ENCODE assay signal across 23 mouse cellular contexts in genomic region chr15:85757768-85758167, GRCm38 (mm10). TPM values are rescaled to one million over a fixed set of nuclear protein-coding genes. Genes with fewer than 3 reads are reported as not detected.
DNase-seq lines count a peak whose midpoint lies in the region; ATAC-seq and TF ChIP-seq lines count a peak whose summit lies in the region.
"Had no signal": no experiment of that assay in that cellular context is flagged by ENCODE, and none has a peak within 500 bp of the region (broad histone marks: within the 10 kb centered on the region; RNA-seq: fewer than 3 reads in every experiment).

No protein-coding gene starts in this region.

- in situ Hi-C loops in ES-E14 (cut with MboI; ENCODE audit: low sequenced_read_pairs in 2 of 2, unreplicated experiment in 2 of 2) = no loop called here

- peak; percentile 29 for TF ChIP-seq CTCF in heart, postnatal 0 days (IDR thresholded peaks at IDR 0.05; ENCODE audit: low read depth)
- TF ChIP-seq CTCF in liver, embryonic 14.5 days (IDR thresholded peaks at IDR 0.05; ENCODE audit: low read depth) = peak; percentile 54
- TF ChIP-seq CTCF in brain, embryonic 14.5 days (IDR thresholded peaks at IDR 0.05; ENCODE audit: borderline replicate concordance, extremely low read depth, insufficient read depth, insufficient read length) = peak; percentile 16; the same call in 1 of the 2 replicates

- no peaks in the 10 kb centered on the region for H3K36me3 ChIP-seq in heart, postnatal 0 days (replicated peaks; ENCODE audit: control insufficient read depth, insufficient read depth, low read length)
- H3K36me3 ChIP-seq in heart, embryonic 11.5 days (ENCODE audit: control insufficient read depth, insufficient read depth, low read length) = no peaks in the 10 kb centered on the region
- H3K36me3 ChIP-seq in liver, embryonic 14.5 days (replicated peaks; ENCODE audit: control insufficient read depth, insufficient read depth, low read depth) = no peaks in the 10 kb centered on the region
- no peaks in the 10 kb centered on the region for H3K36me3 ChIP-seq in ES-E14 (ENCODE audit: control insufficient read depth, insufficient read depth, low read length, poor library complexity, severe bottlenecking)
- H3K36me3 ChIP-seq: G1E; heart, embryonic 10.5 days; limb, embryonic 13.5 days; lung, embryonic 15.5 days; midbrain, embryonic 15.5 days had no signal

- DNase-seq in heart, postnatal 0 days (ENCODE audit: low spot score) = no peak
- no peak for DNase-seq in liver, embryonic 14.5 days (ENCODE audit: low read depth in 3 of 3, low spot score in 3 of 3)
- DNase-seq in liver (no peak), ES-E14 (ENCODE audit: low read depth, low spot score) (peak; percentile 12)
- DNase-seq in brain, embryonic 14.5 days (ENCODE audit: low read depth) = no peak
- no peak for DNase-seq in gastrocnemius, postnatal 36 days
- DNase-seq in thymus, postnatal 25 days = no peak
- DNase-seq: adrenal gland, adult 8-10 months; cerebellum, adult 11-12 months; cerebellum, postnatal 36 days; gastrocnemius, postnatal 10 days; heart, postnatal 4 days; thymus, postnatal 4 days had no signal

- TF ChIP-seq POLR2A in brain, embryonic 14.5 days (IDR thresholded peaks at IDR 0.05; ENCODE audit: borderline replicate concordance, extremely low read depth, insufficient read depth, insufficient read length, poor library complexity, severe bottlenecking) = no peak

- no peak for TF ChIP-seq EP300 in heart, postnatal 0 days (IDR thresholded peaks at IDR 0.05; ENCODE audit: low read depth)
- no peak for TF ChIP-seq EP300 in liver, embryonic 14.5 days (IDR thresholded peaks at IDR 0.05; ENCODE audit: low read depth)

- no peak overlapping the region for H3K4me3 ChIP-seq in heart, postnatal 0 days (ENCODE audit: low read depth, low read length)
- no peak overlapping the region for H3K4me3 ChIP-seq in heart, embryonic 11.5 days (ENCODE audit: low read depth, low read length)
- no peak overlapping the region for H3K4me3 ChIP-seq in liver, embryonic 14.5 days (ENCODE audit: insufficient read depth in 1 of 2, low read depth in 2 of 2, low read length in 2 of 2)
- no peak overlapping the region for H3K4me3 ChIP-seq in ES-E14 (ENCODE audit: insufficient read depth in 1 of 2, low read depth in 1 of 2, low read length in 2 of 2, poor library complexity in 1 of 2, severe bottlenecking in 1 of 2)
- H3K4me3 ChIP-seq: erythroblast, embryonic 14.5 days; heart, embryonic 10.5 days; kidney, embryonic 15.5 days; limb, embryonic 13.5 days; lung, embryonic 15.5 days; midbrain, embryonic 15.5 days had no signal

- H3K9me3 ChIP-seq in heart, postnatal 0 days (replicated peaks; ENCODE audit: control insufficient read depth, low read length) = peaks cover 6% of the 10 kb centered on the region; the same call in 1 of the 2 replicates
- peaks cover 3% of the 10 kb centered on the region; the same call in 1 of the 2 replicates for H3K9me3 ChIP-seq in heart, embryonic 11.5 days (replicated peaks; ENCODE audit: control insufficient read depth, low read length)
- peaks cover 5% of the 10 kb centered on the region for H3K9me3 ChIP-seq in liver, embryonic 14.5 days (ENCODE audit: control insufficient read depth, low read length)
- no peaks in the 10 kb centered on the region for H3K9me3 ChIP-seq in ES-E14 (ENCODE audit: control insufficient read depth, insufficient read depth, low read depth, low read length)
- H3K9me3 ChIP-seq: midbrain, embryonic 15.5 days had no signal

- 97% methylated on average over 3 of the region's 3 CpGs for WGBS in heart, postnatal 0 days
- WGBS in heart, embryonic 11.5 days (ENCODE audit: insufficient replicate concordance) = 84% methylated on average over 3 of the region's 3 CpGs
- 88% methylated on average over 3 of the region's 3 CpGs for WGBS in liver, embryonic 14.5 days (ENCODE audit: insufficient replicate concordance)

- intact Hi-C loops in gastrocnemius, postnatal 36 days (cut with DNase I) = no loop called here

- no peak overlapping the region for H3K4me2 ChIP-seq in heart, postnatal 0 days (ENCODE audit: low read depth, low read length)
- no peak overlapping the region for H3K4me2 ChIP-seq in heart, embryonic 11.5 days
- no peak overlapping the region for H3K4me2 ChIP-seq in liver, embryonic 14.5 days (ENCODE audit: low read depth)
- H3K4me2 ChIP-seq: kidney, embryonic 15.5 days; limb, embryonic 13.5 days; lung, embryonic 15.5 days; midbrain, embryonic 15.5 days had no signal

- no peak overlapping the region for H3K9ac ChIP-seq in heart, postnatal 0 days (replicated peaks; ENCODE audit: low read depth, low read length)
- H3K9ac ChIP-seq in heart, embryonic 11.5 days (ENCODE audit: low read depth, low read length) = no peak overlapping the region
- no peak overlapping the region for H3K9ac ChIP-seq in liver, embryonic 14.5 days (replicated peaks)
- no peak overlapping the region for H3K9ac ChIP-seq in ES-E14 (ENCODE audit: insufficient read depth, low read depth, low read length, poor library complexity, severe bottlenecking)
- H3K9ac ChIP-seq: kidney, embryonic 15.5 days; limb, embryonic 13.5 days; lung, embryonic 15.5 days; midbrain, embryonic 15.5 days had no signal

- H3K4me1 ChIP-seq in heart, postnatal 0 days (ENCODE audit: control insufficient read depth, insufficient read depth) = peaks cover 16% of the 10 kb centered on the region
- no peaks in the 10 kb centered on the region for H3K4me1 ChIP-seq in heart, embryonic 11.5 days (ENCODE audit: control insufficient read depth, insufficient read depth, low read length)
- H3K4me1 ChIP-seq in liver, embryonic 14.5 days (replicated peaks; ENCODE audit: control insufficient read depth in 2 of 2, insufficient read depth in 2 of 2, low read length in 1 of 2) = peaks cover 0 to 2% of the 10 kb centered on the region in 2 experiments; a peak in 2 of 4 replicates
- H3K4me1 ChIP-seq in ES-E14 (ENCODE audit: control insufficient read depth in 2 of 2, insufficient read depth in 2 of 2, low read length in 2 of 2, poor library complexity in 1 of 2) = no peaks in the 10 kb centered on the region
- H3K4me1 ChIP-seq: kidney, embryonic 15.5 days; limb, embryonic 13.5 days; lung, embryonic 15.5 days; midbrain, embryonic 15.5 days had no signal

- no peak overlapping the region for H3K27ac ChIP-seq in heart, postnatal 0 days (ENCODE audit: low read depth)
- H3K27ac ChIP-seq in heart, embryonic 11.5 days (ENCODE audit: low read depth, low read length) = no peak overlapping the region
- no peak overlapping the region for H3K27ac ChIP-seq in liver, embryonic 14.5 days
- no peak overlapping the region for H3K27ac ChIP-seq in ES-E14 (ENCODE audit: insufficient read depth, low read depth, low read length, poor library complexity, severe bottlenecking)
- H3K27ac ChIP-seq: heart, embryonic 10.5 days; kidney, embryonic 15.5 days; limb, embryonic 13.5 days; lung, embryonic 15.5 days; midbrain, embryonic 15.5 days had no signal

- no peak for ATAC-seq in heart, postnatal 0 days (ENCODE audit: insufficient read depth, low read depth)
- no peak for ATAC-seq in heart, embryonic 11.5 days (replicated peaks; ENCODE audit: insufficient number of reproducible peaks, low FRiP score, low TSS enrichment)
- no peak for ATAC-seq in liver, embryonic 14.5 days (ENCODE audit: insufficient read depth)
- ATAC-seq: forebrain, embryonic 14.5 days; midbrain, embryonic 15.5 days had no signal

- no peaks in the 10 kb centered on the region for H3K27me3 ChIP-seq in heart, postnatal 0 days (ENCODE audit: control insufficient read depth, insufficient read depth, low read length)
- no peaks in the 10 kb centered on the region for H3K27me3 ChIP-seq in heart, embryonic 11.5 days (ENCODE audit: control insufficient read depth, insufficient read depth, low read length)
- H3K27me3 ChIP-seq in liver, embryonic 14.5 days (ENCODE audit: control insufficient read depth, insufficient read depth, low read length) = no peaks in the 10 kb centered on the region
- H3K27me3 ChIP-seq: kidney, embryonic 15.5 days; limb, embryonic 13.5 days; lung, embryonic 15.5 days; midbrain, embryonic 15.5 days had no signal

TF ChIP-seq in ES-E14, 5 proteins besides CTCF, POLR2A, EP300 and RAD21:
- TF ChIP-seq MAFK (IDR thresholded peaks at IDR 0.05; ENCODE audit: insufficient read depth, low read depth, low read length) (no peak), ZC3H11A (IDR thresholded peaks at IDR 0.05; ENCODE audit: borderline replicate concordance, low read depth, low read length) (no peak), CHD2 (IDR thresholded peaks at IDR 0.05; ENCODE audit: low read depth, low read length) (no peak), ZNF384 (IDR thresholded peaks at IDR 0.05; ENCODE audit: low read depth, low read length) (no peak), HCFC1 (IDR thresholded peaks at IDR 0.05; ENCODE audit: borderline replicate concordance, insufficient read depth, low read length) (no peak)

RNA-seq across cellular contexts. Expression of gene Ppara, which starts 23.0 kb away (rescaled TPM):
- total RNA-seq in heart, postnatal 0 days (2014; rRNA removed; ENCODE audit: low replicate concordance) = 11.6 and 18.5 TPM in 2 replicates
- polyA plus RNA-seq in heart, postnatal 0 days (2015; fragmentation: Nextera tagmentation; extraction: Ambion mirVana) = 31.4 and 33.4 TPM in 2 replicates
- 1.7 and 2.8 TPM in 2 replicates for polyA plus RNA-seq in heart, embryonic 11.5 days (2014; fragmentation: Nextera tagmentation; extraction: Ambion mirVana)
- 1.3 and 4.4 TPM in 2 replicates for polyA plus RNA-seq in liver, embryonic 14.5 days (2012; rRNA removed)
- polyA plus RNA-seq in liver, embryonic 14.5 days (2014; fragmentation: Nextera tagmentation; extraction: Ambion mirVana) = 6.9 and 8.0 TPM in 2 replicates
- 0.09 and 0.21 TPM in 2 replicates for total RNA-seq in ES-E14 (2012; rRNA removed)
- 0.14 and 0.46 TPM in 2 replicates for polyA plus RNA-seq in brain, embryonic 14.5 days (2012; rRNA removed)
- 10 to 100 TPM; 14.5 to 16.5 TPM for total RNA-seq in gastrocnemius, postnatal 36 days (2021)
- total RNA-seq: megakaryocyte, adult 5-6 weeks had no signal
- polyA plus RNA-seq: erythroblast, embryonic 14.5 days; G1E had no signal

RNA-seq across cellular contexts. Expression of gene Cdpf1, which starts 53.7 kb away (rescaled TPM):
- 31.0 and 96.8 TPM in 2 replicates for total RNA-seq in heart, postnatal 0 days (2014; rRNA removed; ENCODE audit: low replicate concordance)
- 45.9 and 49.9 TPM in 2 replicates for polyA plus RNA-seq in heart, postnatal 0 days (2015; fragmentation: Nextera tagmentation; extraction: Ambion mirVana)
- polyA plus RNA-seq in heart, embryonic 11.5 days (2014; fragmentation: Nextera tagmentation; extraction: Ambion mirVana) = 37.1 and 41.5 TPM in 2 replicates
- 15.7 and 19.7 TPM in 2 replicates for polyA plus RNA-seq in liver, embryonic 14.5 days (2012; rRNA removed)
- 23.7 and 26.2 TPM in 2 replicates for polyA plus RNA-seq in liver, embryonic 14.5 days (2014; fragmentation: Nextera tagmentation; extraction: Ambion mirVana)
- 12.9 and 22.6 TPM in 2 replicates for total RNA-seq in ES-E14 (2012; rRNA removed)
- polyA plus RNA-seq in brain, embryonic 14.5 days (2012; rRNA removed) = 14.3 and 23.7 TPM in 2 replicates
- total RNA-seq in gastrocnemius, postnatal 36 days (2021) = 10 to 100 TPM; 33.9 to 41.5 TPM
